Mouse (Mus musculus) thymus, postnatal 10 days (tissue): ENCODE results near the gene Vmn1r44.
"Not testable (repeated sequence)": the region's sequence is repeated elsewhere in the genome, so short reads cannot be mapped to it uniquely, and the experiment has no call there.

Experiments used
- DNase-seq, 2 experiments: peaks; one replicate each; pipeline ENCODE4 v3.0.0; 2021; ENCODE audit warnings: low spot score in 2 of 2

Gene Vmn1r44

DNA sequence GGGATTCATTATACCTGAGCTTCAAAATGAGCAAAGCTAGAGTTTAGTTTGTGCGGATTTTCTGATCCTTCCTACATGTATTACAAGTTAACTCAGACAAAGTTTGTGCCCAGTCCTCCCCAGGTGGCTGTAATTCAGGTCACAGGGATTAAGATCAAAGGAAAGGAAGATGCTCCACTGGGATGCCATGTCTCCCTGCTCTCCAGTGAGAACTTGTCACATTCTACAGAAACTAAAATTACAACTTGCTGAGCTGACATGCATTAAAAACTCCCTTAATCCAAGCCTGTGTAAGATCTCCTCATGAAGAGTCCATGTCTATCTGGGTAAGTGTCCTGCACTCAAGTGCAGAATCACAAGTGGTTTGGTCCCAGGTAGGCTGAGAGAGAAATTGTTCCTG is at the start of gene Vmn1r44:
Gene Vmn1r44 (plus strand): TSS at position 301 of the 400 bp plus-strand sequence.
- no peak for DNase-seq

DNA sequence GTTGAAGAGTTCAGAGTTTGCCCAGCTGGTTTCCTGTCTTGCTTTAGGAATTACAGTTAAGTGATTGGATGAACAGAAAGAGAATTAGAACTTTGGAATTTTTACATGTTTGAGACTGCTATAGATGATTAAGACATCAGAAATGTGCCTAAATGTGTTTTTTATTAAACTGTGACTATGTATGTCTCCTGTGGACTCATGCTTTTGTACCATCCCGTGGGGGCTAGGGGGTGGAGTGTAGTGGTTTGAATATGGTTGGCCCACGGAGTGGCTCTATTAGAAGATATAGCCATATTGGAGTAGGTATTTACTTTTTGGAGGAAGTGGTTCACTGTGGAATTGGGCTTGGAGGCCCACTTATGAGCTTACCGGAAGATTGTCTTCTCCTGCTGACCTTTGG is 25.9 kb upstream of the Vmn1r44 start:
- DNase-seq, result no peak

DNA sequence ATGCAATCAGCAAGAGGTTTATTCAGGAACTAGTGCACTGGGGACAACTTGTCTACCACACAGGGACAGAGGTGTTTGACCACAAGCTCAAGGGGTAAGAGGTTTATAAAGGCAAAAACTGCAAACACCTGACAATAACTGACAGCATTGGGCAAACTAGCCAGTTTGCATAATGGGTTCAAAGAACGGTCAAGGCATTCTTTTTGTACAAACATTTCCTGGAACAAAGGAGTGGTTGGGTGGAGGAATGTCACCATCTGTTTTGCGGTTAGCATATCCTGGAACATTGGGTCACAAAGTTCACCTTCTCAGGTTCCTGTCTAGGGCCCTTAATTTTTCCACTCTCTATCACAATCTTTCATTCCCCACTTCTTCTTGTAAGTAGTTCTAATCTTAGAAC is 23.6 kb upstream of the Vmn1r44 start:
- no peak for DNase-seq

DNA sequence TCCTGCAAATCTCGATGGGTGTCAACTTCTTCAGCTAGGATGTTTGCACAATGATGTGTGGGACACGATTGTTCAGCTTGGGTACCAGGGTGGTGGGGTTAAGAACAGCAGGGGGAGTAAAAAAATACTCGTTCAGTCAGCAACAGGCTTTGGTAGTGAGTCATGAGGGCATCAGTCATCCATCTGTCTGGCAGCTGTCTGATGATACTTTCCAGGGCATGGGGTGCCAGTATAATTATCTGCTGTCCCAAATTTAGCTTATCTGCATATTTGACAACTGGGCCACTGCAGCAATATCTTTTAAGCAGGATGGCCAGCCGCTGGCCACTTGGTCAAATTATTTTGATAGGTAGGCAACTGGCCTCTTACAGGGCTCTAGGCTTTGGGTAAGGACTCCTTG is 19.7 kb upstream of the Vmn1r44 start:
- DNase-seq, result no peak

GRCm38 (mm10) chr6:89867276-89867675 is 16.2 kb upstream of the Vmn1r44 start:
- no peak for DNase-seq

- DNase-seq, result no peak
These were observed 15.5 kb upstream of the Vmn1r44 start for GRCm38 (mm10) chr6:89867976-89868375.

DNA sequence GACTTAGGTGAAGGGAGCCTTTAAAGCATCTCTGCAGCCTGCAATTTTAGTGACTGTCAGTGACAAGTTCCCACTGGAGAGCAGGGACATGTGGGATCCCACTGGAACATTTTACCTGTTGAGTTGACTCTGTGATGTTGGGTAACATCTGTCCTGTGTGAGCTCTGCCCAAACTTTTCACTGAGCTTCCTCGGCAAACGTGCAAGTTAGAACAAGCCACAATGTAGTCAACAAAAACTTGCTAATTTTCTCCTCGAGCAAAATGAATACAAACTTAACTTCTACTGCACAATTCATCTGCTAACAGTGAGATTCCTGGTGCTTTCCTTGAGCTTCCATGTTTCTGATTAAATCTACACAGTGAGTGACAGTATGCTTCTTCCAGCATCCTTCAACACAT is 7.1 kb upstream of the Vmn1r44 start, which contains the start of the genes Vmn1r42 and Vmn1r43:
Gene Vmn1r42 (minus strand): TSS at position 101 of the 400 bp plus-strand sequence.
Gene Vmn1r43 (minus strand): TSS at position 101 of the 400 bp plus-strand sequence.
- not testable (repeated sequence) for DNase-seq

DNA sequence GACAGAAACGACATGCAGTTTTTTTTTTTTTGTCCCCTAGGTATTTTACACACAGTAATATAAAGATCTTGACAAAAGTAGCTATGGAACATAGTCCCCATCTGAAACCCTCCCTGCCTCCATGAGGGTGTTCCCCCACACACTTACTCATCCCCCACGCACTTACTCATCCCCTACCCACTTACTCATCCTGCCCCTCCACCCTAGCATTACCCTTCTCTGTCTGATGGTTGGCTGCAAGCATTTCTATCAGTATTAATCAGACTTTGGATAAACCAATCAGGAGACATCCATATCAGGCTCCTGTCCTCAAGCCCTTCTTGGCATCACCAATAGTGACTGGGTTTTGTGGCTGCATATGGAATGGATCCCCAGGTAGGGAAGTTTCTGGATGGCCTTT is 6.5 kb upstream of the Vmn1r44 start:
- DNase-seq, result no peak

GRCm38 (mm10) chr6:89880867-89881266 is 2.6 kb upstream of the Vmn1r44 start:
- DNase-seq, result no peak

GRCm38 (mm10) chr6:89883812-89884211 is 352 bp downstream of the Vmn1r44 start:
- no peak for DNase-seq

DNA sequence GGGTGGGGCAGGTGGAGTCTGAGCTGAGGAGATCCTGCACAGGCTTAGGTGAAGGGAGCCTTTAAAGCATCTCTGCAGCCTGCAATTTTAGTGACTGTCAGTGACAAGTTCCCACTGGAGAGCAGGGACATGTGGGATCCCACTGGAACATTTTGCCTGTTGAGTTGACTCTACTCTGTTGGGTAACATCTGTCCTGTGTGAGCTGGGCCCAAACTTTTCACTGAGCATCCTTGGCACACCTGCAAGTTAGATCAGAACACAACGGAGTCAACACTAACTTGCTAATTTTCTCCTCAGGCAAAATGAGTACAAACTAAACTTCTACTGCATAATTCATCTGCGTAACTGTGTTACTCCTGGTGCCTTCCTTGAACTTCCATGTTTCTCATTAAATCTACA is 57.0 kb downstream of the Vmn1r44 start, which contains the start of gene Vmn1r45:
Gene Vmn1r45 (minus strand): TSS at position 101 of the 400 bp plus-strand sequence.
- DNase-seq, result not testable (repeated sequence)

DNA sequence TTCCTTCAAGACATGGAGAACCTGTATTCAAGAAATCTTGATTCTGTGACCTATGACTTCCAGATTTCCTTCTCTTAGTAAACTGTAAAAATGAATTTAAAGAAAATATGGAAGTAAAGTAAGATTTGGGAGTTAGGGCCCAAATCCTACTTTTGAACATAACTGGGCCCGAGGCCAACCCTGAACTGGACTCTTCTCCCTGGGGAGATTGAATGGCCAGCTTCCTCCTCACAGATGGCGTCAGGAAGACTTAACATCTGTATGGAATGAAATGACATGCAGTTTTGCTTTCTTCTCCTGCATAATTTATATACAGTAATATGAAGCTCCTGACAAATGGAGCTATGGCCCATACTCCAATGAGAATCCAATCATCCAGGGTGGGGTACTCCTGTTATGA is 57.5 kb downstream of the Vmn1r44 start:
- DNase-seq, result no peak
